Mouse (Mus musculus): ENCODE data around the gene Slc5a1.

Gene Slc5a1

GRCm38 (mm10) chr5:33104025-33104481, at the start of gene Slc5a1:
Gene Slc5a1 (plus strand): TSS chr5:33104219.
- DNase-seq (ENCODE audit: low read depth, low spot score) = no peak

GRCm38 (mm10) chr5:33056126-33056765, 47.8 kb upstream of the Slc5a1 start:
- DNase-seq (ENCODE audit: low read depth, low spot score) = no peak

- DNase-seq (ENCODE audit: low read depth, low spot score) = no peak
Observed at GRCm38 (mm10) chr5:33070071-33070470, 33.9 kb upstream of the Slc5a1 start.

DNA sequence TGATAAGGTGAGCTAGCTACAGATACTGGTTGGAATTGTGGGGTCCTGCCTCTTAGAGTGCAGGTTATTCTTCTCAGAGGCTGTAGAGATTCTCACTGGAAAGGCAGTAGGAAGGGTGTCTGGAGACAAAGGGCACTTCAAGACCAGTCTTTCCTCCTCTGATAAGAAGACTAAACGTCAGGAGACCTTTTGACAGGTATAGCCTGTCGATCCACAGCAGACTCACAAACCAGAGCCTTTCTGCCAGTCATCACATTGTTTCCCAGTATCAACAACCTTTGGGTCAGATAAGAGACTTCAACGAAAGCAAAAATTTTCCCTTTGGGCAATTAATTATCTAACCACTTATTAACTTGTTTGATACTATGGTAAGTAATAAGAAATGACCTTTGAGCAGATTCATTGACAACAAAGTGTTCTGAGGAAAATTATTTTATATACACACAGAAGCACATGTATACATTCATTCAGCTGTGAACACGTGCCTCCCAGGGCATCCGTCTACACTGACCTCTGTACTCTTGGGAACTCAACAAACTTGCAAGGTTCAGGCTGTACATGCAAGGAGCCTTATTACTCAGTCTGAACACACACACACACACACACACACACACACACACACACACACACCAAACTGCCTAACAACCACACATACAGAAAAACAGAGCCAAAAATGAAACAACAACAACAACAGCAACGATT, 27.4 kb upstream of the Slc5a1 start:
- DNase-seq (ENCODE audit: low read depth, low spot score) = no peak

- DNase-seq (ENCODE audit: low read depth, low spot score) = no peak
Observed at GRCm38 (mm10) chr5:33082896-33083295, 21.1 kb upstream of the Slc5a1 start.

GRCm38 (mm10) chr5:33084599-33084998, 19.4 kb upstream of the Slc5a1 start:
- DNase-seq (ENCODE audit: low read depth, low spot score) = no peak

- no peak for DNase-seq (ENCODE audit: low read depth, low spot score)
Observed at GRCm38 (mm10) chr5:33091342-33091741, 12.7 kb upstream of the Slc5a1 start.

- DNase-seq (ENCODE audit: low read depth, low spot score) = no peak
Observed at GRCm38 (mm10) chr5:33095315-33095714, 8.7 kb upstream of the Slc5a1 start.

GRCm38 (mm10) chr5:33102369-33103055, 1.5 kb upstream of the Slc5a1 start:
- no peak for DNase-seq (ENCODE audit: low read depth, low spot score)

- DNase-seq (ENCODE audit: low read depth, low spot score) = no peak
Observed at GRCm38 (mm10) chr5:33104876-33105275, 857 bp downstream of the Slc5a1 start.

DNA sequence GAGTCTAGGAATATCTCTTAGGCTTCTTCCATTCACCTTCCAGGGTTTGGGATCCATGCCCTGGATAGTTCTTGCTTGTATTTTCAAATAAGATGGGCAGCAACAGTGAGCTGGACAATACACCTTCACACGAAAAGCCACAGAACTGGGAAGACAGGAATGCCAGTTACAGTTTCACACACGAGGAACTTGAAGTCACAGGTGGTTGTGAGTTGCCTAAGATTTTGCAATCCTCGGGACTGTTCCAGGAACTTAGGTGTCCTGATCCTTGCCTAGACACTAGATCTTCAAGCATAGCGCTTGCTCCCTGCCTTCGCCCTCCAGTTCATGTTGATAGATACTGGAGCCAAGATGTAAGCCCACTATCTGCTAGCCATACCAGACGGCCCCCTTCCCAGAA, 1.6 kb downstream of the Slc5a1 start:
- DNase-seq (ENCODE audit: low read depth, low spot score) = no peak

GRCm38 (mm10) chr5:33107056-33107455, 3.0 kb downstream of the Slc5a1 start:
- no peak for DNase-seq (ENCODE audit: low read depth, low spot score)

DNA sequence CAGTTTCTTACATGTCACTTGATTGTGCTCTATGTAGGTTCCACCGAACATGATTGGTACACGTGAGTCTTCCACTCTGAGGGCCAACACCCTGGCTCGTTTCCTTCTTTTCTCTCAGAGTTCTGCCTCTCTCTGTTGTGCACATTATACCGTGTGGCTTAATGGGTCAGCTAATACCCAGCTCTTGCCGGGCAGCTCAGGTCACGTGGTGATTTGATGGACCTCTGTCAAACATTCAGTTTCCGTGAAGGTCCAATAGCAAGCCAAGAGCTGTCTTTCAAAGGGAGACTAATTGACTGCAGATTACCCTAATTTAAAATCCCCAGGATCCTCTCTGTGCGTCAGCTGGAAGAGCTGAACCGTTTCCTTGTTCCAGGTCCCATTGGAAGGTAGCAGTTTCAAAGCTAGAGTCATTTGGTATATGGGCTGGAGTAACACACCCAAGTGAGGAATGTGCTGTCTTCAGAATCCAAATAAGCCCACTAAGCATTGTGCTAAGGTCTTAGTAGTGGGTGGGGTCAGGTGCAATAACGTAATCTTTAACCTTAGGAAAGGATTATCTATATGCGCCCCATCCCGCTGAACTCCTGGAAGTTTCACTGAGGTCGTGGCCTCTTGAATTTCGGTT, 3.9 kb downstream of the Slc5a1 start:
- DNase-seq (ENCODE audit: low read depth, low spot score) = no peak

GRCm38 (mm10) chr5:33121871-33122315, 17.9 kb downstream of the Slc5a1 start:
- peak; percentile 6 for DNase-seq (ENCODE audit: low read depth, low spot score)

GRCm38 (mm10) chr5:33123658-33124057, 19.6 kb downstream of the Slc5a1 start:
- DNase-seq (ENCODE audit: low read depth, low spot score) = no peak

- peak; percentile 17 for DNase-seq (ENCODE audit: low read depth, low spot score)
Observed at GRCm38 (mm10) chr5:33125318-33125717, 21.3 kb downstream of the Slc5a1 start.

GRCm38 (mm10) chr5:33134132-33134531, 30.1 kb downstream of the Slc5a1 start:
- DNase-seq (ENCODE audit: low read depth, low spot score) = no peak

DNA sequence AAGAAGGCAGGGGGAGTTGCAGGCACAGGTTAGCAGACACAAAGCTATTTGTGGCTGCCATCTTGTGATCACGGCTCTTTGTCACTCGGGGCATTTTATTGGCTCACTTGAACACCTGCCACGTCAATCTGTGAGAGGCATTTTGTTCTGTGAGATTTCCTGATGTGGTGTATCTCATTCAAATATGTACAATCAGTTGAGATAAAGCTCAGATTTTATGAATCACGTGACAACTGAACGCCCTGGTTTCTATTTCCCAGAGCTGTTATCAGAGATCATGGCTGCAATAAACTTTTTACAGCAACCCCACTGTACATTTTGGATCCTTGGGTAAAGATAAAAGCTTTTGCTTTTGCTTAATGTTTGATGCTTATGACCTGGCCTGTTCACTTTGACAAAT, 31.6 kb downstream of the Slc5a1 start:
- DNase-seq (ENCODE audit: low read depth, low spot score) = no peak

DNA sequence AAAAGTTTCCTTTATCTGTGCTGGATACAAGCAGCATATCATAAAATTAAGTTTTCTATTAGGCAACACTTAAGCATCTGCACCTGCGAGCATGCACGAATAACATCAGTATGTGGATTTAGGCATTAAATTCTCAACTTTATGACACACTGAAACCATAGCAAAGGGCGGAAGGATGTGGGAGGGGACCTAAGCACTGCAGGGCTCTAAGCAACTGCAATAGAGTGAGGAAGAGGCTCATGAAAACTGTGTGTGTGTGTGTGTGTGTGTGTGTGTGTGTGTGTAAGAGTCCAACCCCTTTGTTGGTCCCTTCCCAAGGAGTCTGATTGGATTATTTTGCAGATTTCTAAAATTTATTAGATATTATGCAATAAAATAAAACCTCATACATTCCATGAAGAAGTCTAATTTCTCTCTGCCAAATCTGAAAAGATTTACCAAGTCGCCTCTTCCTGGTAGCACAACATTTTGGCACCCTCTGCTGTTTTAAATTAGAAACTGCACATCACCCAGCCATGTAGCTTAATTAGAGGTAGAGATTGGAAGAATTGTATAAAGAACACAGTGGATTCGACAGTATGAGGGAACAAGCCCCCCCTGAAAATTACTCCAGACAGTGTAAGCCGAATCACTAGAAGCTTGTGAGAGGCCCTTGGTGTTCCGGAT, 38.9 kb downstream of the Slc5a1 start:
- peak; percentile 65 for DNase-seq (ENCODE audit: low read depth, low spot score)

- DNase-seq (ENCODE audit: low read depth, low spot score) = peak; percentile 40
Observed at GRCm38 (mm10) chr5:33144025-33144424, 40.0 kb downstream of the Slc5a1 start.

DNA sequence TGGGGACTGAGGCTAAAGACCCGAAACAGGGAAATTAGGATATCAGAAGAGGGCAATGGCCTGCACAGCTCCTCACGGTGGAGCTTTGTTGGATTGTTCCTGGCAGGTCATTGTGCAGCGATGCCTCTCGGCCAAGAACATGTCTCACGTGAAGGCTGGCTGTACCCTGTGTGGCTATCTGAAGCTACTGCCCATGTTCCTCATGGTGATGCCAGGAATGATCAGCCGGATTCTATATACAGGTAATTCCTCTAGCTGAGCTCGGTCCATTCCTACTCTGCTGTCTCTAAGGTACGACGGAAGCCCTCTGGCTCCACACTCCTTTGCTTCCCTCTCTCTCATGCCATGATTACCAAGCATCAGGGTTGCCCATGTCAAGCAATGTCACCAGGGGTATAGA, 42.8 kb downstream of the Slc5a1 start:
- DNase-seq (ENCODE audit: low read depth, low spot score) = no peak

DNA sequence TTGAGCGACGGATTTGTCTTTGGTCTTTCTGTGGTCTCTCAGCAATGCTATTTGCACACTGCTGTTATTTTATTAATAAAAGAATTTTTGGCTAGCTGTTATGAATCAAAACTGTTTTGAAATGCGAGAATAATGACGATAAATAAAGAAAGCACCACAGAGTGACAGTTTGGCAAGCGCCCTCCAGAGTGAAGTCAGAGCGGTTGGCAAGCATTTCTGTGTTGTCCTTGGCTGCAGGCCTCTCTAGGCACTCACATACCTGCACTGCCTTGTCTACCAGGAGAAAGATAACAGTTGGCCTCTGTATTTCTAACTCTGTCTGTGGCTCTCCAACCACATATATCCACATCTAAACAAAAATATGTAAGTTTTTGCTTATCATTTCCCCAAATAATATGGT, 43.7 kb downstream of the Slc5a1 start:
- DNase-seq (ENCODE audit: low read depth, low spot score) = no peak

All from CD4-positive helper T cell, adult 2 months (primary cell).